Mouse (Mus musculus) midbrain, embryonic 14.5 days (tissue): ENCODE results near the gene Mtg2. TPM values are rescaled to one million over a fixed set of nuclear protein-coding genes. Genes with fewer than 3 reads are reported as not detected.

Experiments used
- ATAC-seq: fragments of 200-750 bp; cut with Nextera tagmentation; 2 replicates; pipeline ENCODE4 v1.8.0; 2017; ENCODE audit warnings: moderate number of reproducible peaks, moderate library complexity; ENCODE audit not compliant: low FRiP score, low TSS enrichment
- DNase-seq: peaks from one replicate; pipeline ENCODE4 v3.0.0-alpha.2; 2015
- H3K27ac ChIP-seq: fragments of 300-500 bp; sonication (generic); replicated peaks from 2 replicates; pipeline ENCODE4 v1.5.1; 2014; ENCODE audit warnings: mild to moderate bottlenecking, low read depth, low read length, moderate library complexity
- H3K27me3 ChIP-seq: fragments of 300-500 bp; sonication (generic); 2 replicates; pipeline ENCODE4 v1.6.1; 2014; ENCODE audit warnings: low read length, control low read depth, mixed read lengths; ENCODE audit not compliant: control insufficient read depth, insufficient read depth
- H3K36me3 ChIP-seq: fragments of 300-500 bp; sonication (generic); 2 replicates; pipeline ENCODE4 v1.6.1; 2014; ENCODE audit warnings: low read length, control low read depth; ENCODE audit not compliant: control insufficient read depth, insufficient read depth
- H3K4me1 ChIP-seq: fragments of 300-500 bp; sonication (generic); 2 replicates; pipeline ENCODE4 v1.6.1; 2014; ENCODE audit warnings: mild to moderate bottlenecking, antibody characterized with exemption, low read length, control low read depth; ENCODE audit not compliant: control insufficient read depth, insufficient read depth
- H3K4me2 ChIP-seq: fragments of 300-500 bp; sonication (generic); 2 replicates; pipeline ENCODE4 v1.6.1; 2014; ENCODE audit warnings: mild to moderate bottlenecking, low read length, moderate library complexity
- H3K4me3 ChIP-seq: fragments of 300-500 bp; sonication (generic); replicated peaks from 2 replicates; pipeline ENCODE4 v1.5.1; 2014; ENCODE audit warnings: low read depth, low read length
- H3K9ac ChIP-seq: fragments of 300-500 bp; sonication (generic); replicated peaks from 2 replicates; pipeline ENCODE4 v1.6.1; 2014; ENCODE audit warnings: mild to moderate bottlenecking, low read length, moderate library complexity
- H3K9me3 ChIP-seq: fragments of 300-500 bp; sonication (generic); 2 replicates; pipeline ENCODE4 v1.6.1; 2016; ENCODE audit warnings: low read length, control low read depth, mixed read lengths; ENCODE audit not compliant: control insufficient read depth
- WGBS: fragments of 180-500 bp; shearing (Covaris S2); extraction: QIAGEN DNeasy Blood & Tissue Kit; methylation state at CpG from one replicate; pipeline ENCODE4 v1.1.7; 2014; 5-methylcytosine and 5-hydroxymethylcytosine counted together
- polyA plus RNA-seq: library from polyadenylated mRNA; unstranded; fragments of >200 nt; fragmentation: Nextera tagmentation; extraction: Ambion mirVana; gene quantifications from 2 replicates; pipeline ENCODE4 v1.2.1, GENCODE M21; 2014

Mtg2 gene
- polyA plus RNA-seq, 1 experiment from 2014 or later, result 35.4 TPM

DNA sequence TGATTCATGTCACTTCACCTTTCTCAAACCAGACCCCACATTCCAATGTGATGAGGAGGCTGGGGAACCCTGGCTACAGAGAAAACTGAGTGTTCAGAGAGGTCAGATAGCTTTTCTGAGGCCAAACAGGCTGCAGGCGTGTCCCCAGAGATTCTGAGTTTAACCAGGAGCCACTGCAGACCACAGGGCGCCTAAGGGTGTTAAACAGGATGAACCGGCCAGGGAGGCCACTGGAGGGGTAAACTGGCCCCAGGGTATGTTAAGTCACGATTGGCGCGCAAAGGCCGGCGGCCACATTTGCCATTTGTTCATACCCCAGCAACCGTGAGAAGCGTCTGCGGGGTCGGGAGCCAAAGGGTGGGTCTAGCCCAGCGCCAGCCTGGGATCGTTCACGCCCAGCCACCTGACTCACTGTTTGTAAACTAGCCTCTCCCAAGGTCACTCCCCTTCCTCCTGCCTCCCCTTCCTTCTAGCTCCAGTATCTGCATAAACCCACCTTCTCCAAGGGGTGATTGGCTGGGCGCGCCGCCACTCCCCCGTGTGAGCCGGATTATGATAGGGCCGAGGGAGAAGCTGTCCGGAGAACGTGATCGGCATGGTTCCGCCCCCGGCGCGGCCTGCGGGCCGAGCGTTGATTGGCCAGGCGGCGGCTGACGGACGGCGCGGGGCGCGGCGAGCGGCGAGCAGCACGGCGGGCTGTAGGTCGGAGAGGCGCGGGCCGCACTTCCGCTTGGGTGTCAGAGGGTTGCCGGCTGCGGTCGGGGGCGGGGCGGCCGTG lies 48.5 kb downstream of the Mtg2 start, which contains the start of gene Osbpl2:
Gene Osbpl2 (plus strand): TSS at position 646 of the 778 bp plus-strand sequence.
- H3K4me3 ChIP-seq, result peak within 1 kb of the TSS; percentile 85
- peaks cover 49% of the 10 kb centered on the region for H3K4me1 ChIP-seq
- no peaks in the 10 kb centered on the region for H3K9me3 ChIP-seq
- H3K27ac ChIP-seq, result peak within 1 kb of the TSS; percentile 80
- under 1% methylated on average over 55 of the region's 55 CpGs for WGBS
- peak within 1 kb of the TSS; percentile 83 for H3K9ac ChIP-seq
- ATAC-seq (peak; percentile 96), DNase-seq (peak; percentile 99)
- no peaks in the 10 kb centered on the region for H3K27me3 ChIP-seq
- peak within 1 kb of the TSS; percentile 95 for H3K4me2 ChIP-seq
- H3K36me3 ChIP-seq, result 0 out of 2 replicates have a peak, but pooled peaks cover 3% of the 10 kb centered on the region

GRCm38 (mm10) chr2:180119439-180120291 lies 49.3 kb downstream of the Mtg2 start:
- DNase-seq, result no peak
- Histone ChIP-seq H3K27ac (peak overlapping the region; percentile 77), H3K9me3 (no peaks in the 10 kb centered on the region), H3K4me1 (peaks cover 48% of the 10 kb centered on the region), H3K4me3 (peak overlapping the region; percentile 85), H3K9ac (peak overlapping the region; percentile 83), H3K36me3 (0 out of 2 replicates have a peak, but pooled peaks cover 4% of the 10 kb centered on the region), H3K4me2 (peak overlapping the region; percentile 95), H3K27me3 (no peaks in the 10 kb centered on the region)
- peak; percentile 5 for ATAC-seq
- under 1% methylated on average over 68 of the region's 68 CpGs for WGBS

GRCm38 (mm10) chr2:180120292-180120761 lies 49.9 kb downstream of the Mtg2 start:
- Histone ChIP-seq H3K27me3 (no peaks in the 10 kb centered on the region), H3K9me3 (no peaks in the 10 kb centered on the region), H3K4me2 (peak overlapping the region; percentile 95), H3K4me3 (peak overlapping the region; percentile 85), H3K27ac (no peak overlapping the region), H3K9ac (peak overlapping the region; percentile 83), H3K36me3 (0 out of 2 replicates have a peak, but pooled peaks cover 4% of the 10 kb centered on the region), H3K4me1 (peaks cover 41% of the 10 kb centered on the region)
- ATAC-seq (no peak), DNase-seq (no peak)
- 75% methylated on average over 5 of the region's 5 CpGs for WGBS

DNA sequence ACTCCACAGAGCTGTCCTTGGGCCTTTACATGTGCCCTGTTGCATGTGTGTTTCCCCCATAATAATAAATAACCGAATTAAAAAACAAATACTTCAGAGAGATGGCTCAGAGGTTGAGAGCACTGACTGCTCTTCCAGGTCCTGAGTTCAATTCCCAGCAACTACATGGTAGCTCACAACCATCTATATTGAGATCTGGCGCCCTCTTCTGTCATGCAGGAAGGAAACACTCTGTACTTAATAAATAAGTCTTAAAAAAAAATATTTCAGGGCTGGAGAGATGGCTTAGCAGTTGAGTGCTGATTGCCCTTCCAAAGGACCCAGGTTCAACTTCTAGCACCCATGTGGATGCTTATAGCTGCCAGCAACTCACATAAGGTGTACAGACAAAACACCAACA lies 53.8 kb downstream of the Mtg2 start:
- Histone ChIP-seq H3K36me3 (0 out of 2 replicates have a peak, but pooled peaks cover 4% of the 10 kb centered on the region), H3K4me2 (no peak overlapping the region), H3K4me1 (peaks cover 22% of the 10 kb centered on the region), H3K27me3 (no peaks in the 10 kb centered on the region), H3K27ac (no peak overlapping the region), H3K9ac (no peak overlapping the region), H3K9me3 (no peaks in the 10 kb centered on the region), H3K4me3 (no peak overlapping the region)
- 85% methylated on average over 2 of the region's 2 CpGs for WGBS
- ATAC-seq (no peak), DNase-seq (no peak)

DNA sequence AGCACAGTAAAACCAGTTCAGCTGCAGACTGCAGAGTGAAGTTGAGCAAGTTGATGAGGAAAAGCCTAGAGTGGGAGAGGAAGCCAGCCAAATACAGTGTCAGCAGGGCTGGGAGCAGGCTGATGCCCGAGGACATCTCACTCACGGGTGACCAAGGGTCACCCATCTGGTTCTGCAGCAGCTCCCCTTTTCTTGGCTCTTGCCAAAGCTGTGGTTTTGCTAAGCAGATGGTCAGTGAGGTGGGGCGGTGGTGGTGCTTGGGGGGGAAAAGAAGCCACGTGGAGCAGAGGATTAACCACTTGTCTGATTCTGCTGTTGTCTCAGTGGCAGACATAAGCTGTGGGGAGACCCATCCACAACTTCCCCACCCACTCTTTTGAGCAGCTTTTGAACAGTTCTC lies 55.8 kb downstream of the Mtg2 start:
- Histone ChIP-seq H3K27me3 (no peaks in the 10 kb centered on the region), H3K9ac (peak overlapping the region; percentile 26; the same call in 1 of the 2 replicates), H3K36me3 (0 out of 2 replicates have a peak, but pooled peaks cover 4% of the 10 kb centered on the region), H3K4me2 (no peak overlapping the region), H3K27ac (no peak overlapping the region), H3K4me1 (peaks cover 9% of the 10 kb centered on the region; the same call in 1 of the 2 replicates), H3K4me3 (no peak overlapping the region), H3K9me3 (no peaks in the 10 kb centered on the region)
- DNase-seq, result no peak
- ATAC-seq, result no peak
- 16% methylated on average over 4 of the region's 4 CpGs for WGBS

GRCm38 (mm10) chr2:180127675-180128074 lies 57.3 kb downstream of the Mtg2 start:
- H3K4me3 ChIP-seq, result no peak overlapping the region
- no peak overlapping the region for H3K27ac ChIP-seq
- ATAC-seq (no peak), DNase-seq (no peak)
- H3K4me2 ChIP-seq, result no peak overlapping the region
- 75% methylated on average over 1 of the region's 1 CpGs for WGBS
- H3K9me3 ChIP-seq, result no peaks in the 10 kb centered on the region
- peaks cover 9% of the 10 kb centered on the region; the same call in 1 of the 2 replicates for H3K4me1 ChIP-seq
- H3K9ac ChIP-seq, result no peak overlapping the region
- no peaks in the 10 kb centered on the region for H3K27me3 ChIP-seq
- H3K36me3 ChIP-seq, result 0 out of 2 replicates have a peak, but pooled peaks cover 4% of the 10 kb centered on the region

DNA sequence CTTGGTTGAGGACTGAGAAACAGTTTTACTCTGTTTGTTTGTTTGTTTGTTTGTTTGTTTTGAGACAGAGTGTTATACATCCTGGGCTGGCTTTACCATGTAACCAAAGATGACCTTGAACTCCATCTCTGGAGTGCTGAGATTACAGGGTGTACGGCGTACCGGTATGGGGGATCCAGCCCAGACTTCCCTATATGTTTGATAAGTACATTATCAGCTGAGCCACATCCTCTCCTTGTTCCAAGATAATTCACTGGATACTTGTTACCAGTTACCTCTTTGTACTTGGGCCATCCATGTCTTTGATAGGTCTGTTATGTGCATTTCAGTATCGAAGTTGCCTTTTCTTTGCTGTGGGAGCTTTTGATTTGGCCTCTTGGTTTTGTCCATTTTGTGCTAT lies 62.8 kb downstream of the Mtg2 start:
- H3K9me3 ChIP-seq, result no peaks in the 10 kb centered on the region
- peaks cover 11% of the 10 kb centered on the region for H3K36me3 ChIP-seq
- H3K4me1 ChIP-seq, result no peaks in the 10 kb centered on the region
- H3K27ac ChIP-seq, result no peak overlapping the region
- no peak overlapping the region for H3K4me3 ChIP-seq
- 96% methylated on average over 4 of the region's 4 CpGs for WGBS
- no peak overlapping the region for H3K9ac ChIP-seq
- H3K27me3 ChIP-seq, result no peaks in the 10 kb centered on the region
- H3K4me2 ChIP-seq, result no peak overlapping the region
- DNase-seq (no peak), ATAC-seq (no peak)

- H3K36me3 ChIP-seq, result peaks cover 17% of the 10 kb centered on the region
- no peaks in the 10 kb centered on the region for H3K9me3 ChIP-seq
- no peak overlapping the region for H3K4me3 ChIP-seq
- 89% methylated on average over 3 of the region's 3 CpGs for WGBS
- ATAC-seq (no peak), DNase-seq (no peak)
- no peak overlapping the region for H3K9ac ChIP-seq
- H3K4me1 ChIP-seq, result no peaks in the 10 kb centered on the region
- no peak overlapping the region for H3K27ac ChIP-seq
- H3K4me2 ChIP-seq, result no peak overlapping the region
- H3K27me3 ChIP-seq, result no peaks in the 10 kb centered on the region
These were observed 63.5 kb downstream of the Mtg2 start for GRCm38 (mm10) chr2:180133911-180134310.
